Mouse (Mus musculus): ENCODE measurements around the gene Cenpp. TPM values are rescaled to one million over a fixed set of nuclear protein-coding genes. Genes with fewer than 3 reads are reported as not detected.

The Cenpp gene
- polyA plus RNA-seq (2014; fragmentation: Nextera tagmentation; extraction: Ambion mirVana) = 7.4 and 9.6 TPM in 2 replicates

DNA sequence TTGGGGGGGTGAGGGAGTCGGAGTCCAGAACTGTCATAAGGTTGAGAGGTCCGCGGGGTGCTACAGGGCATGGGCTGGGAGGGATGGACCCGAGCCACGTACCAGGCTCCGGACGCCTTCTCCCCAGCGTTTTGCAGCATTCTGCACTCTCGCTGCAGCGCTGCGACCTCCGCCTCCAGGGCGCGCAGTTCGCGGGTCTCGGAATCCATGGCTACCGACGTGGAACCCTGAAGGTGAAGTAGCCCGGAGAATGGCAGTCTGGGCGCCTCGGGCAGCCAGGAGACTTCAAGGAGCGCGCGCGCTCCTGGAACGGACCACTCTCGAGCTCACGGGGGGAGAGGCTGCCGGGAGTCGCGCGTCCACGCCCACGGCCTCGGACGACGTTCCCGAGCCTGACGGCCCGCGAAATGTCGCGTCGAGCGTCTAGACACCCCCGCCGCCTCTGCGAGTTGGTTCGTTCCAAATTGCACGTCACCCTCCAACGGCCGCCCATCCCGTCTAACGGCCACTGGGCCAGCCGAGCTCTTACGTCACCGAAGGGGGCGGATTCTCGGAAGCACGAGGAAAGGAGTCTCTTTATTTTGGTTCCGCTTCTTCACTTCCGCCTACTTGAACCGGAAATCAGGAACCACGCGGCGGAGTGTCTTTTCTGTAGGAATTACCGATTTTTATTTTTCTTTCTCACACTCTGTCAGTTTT lies at the start of gene Cenpp, which contains the start of gene Nol8:
Cenpp (minus strand) TSS at position 305 of the 699 bp plus-strand sequence.
Nol8 (plus strand) TSS at position 598 of the 699 bp plus-strand sequence.
- no peaks in the 10 kb centered on the region for H3K27me3 ChIP-seq (ENCODE audit: control insufficient read depth, insufficient read depth, low read length)
- peak within 1 kb of the TSS; percentile 47 for H3K9ac ChIP-seq (replicated peaks; ENCODE audit: low read length)
- H3K4me2 ChIP-seq (ENCODE audit: low read length) = peak within 1 kb of the TSS; percentile 77
- H3K27ac ChIP-seq (replicated peaks; ENCODE audit: low read depth, low read length) = no peak within 1 kb of the TSS
- WGBS = under 1% methylated on average over 68 of the region's 68 CpGs
- H3K4me3 ChIP-seq (replicated peaks; ENCODE audit: low read depth, low read length) = peak within 1 kb of the TSS; percentile 56
- no peaks in the 10 kb centered on the region for H3K9me3 ChIP-seq (ENCODE audit: control insufficient read depth, low read length)
- peaks cover 12% of the 10 kb centered on the region; the same call in 1 of the 2 replicates for H3K4me1 ChIP-seq (ENCODE audit: control insufficient read depth, insufficient read depth, low read length)
- DNase-seq (peak; percentile 100), ATAC-seq (ENCODE audit: low FRiP score, low TSS enrichment) (peak; percentile 99)
- H3K36me3 ChIP-seq (ENCODE audit: control insufficient read depth, insufficient read depth, low read length) = peaks cover 15% of the 10 kb centered on the region

GRCm38 (mm10) chr13:49691056-49691455 lies 38.5 kb upstream of the Cenpp start:
- Histone ChIP-seq H3K9ac (replicated peaks; ENCODE audit: low read length) (no peak overlapping the region), H3K4me1 (ENCODE audit: control insufficient read depth, insufficient read depth, low read length) (no peaks in the 10 kb centered on the region), H3K36me3 (ENCODE audit: control insufficient read depth, insufficient read depth, low read length) (peaks cover 63% of the 10 kb centered on the region), H3K27ac (replicated peaks; ENCODE audit: low read depth, low read length) (no peak overlapping the region), H3K27me3 (ENCODE audit: control insufficient read depth, insufficient read depth, low read length) (no peaks in the 10 kb centered on the region), H3K9me3 (ENCODE audit: control insufficient read depth, low read length) (no peaks in the 10 kb centered on the region), H3K4me3 (replicated peaks; ENCODE audit: low read depth, low read length) (no peak overlapping the region), H3K4me2 (ENCODE audit: low read length) (no peak overlapping the region)
- DNase-seq = no peak
- no peak for ATAC-seq (ENCODE audit: low FRiP score, low TSS enrichment)
- 97% methylated on average over 5 of the region's 5 CpGs for WGBS

DNA sequence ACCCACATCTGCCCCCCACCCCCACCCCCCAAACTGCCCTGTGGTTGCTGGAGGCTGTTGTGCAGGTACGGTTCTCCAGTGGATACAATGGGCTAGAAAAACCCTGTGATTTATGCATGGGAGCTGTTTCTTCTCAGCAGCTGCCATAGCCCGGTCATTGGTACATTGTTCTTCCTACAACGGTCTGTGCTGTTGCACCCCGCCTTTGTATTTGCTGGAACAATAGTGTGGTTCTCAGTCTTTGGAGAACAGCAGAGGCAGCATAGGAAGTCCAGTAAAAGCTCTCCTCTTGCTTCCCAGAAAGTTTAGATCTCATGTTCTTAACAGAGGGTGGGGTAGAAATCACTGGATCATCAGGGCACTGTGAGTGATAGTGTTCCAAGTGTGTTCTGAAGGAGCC lies 31.7 kb upstream of the Cenpp start:
- H3K4me2 ChIP-seq (ENCODE audit: low read length) = no peak overlapping the region
- H3K9me3 ChIP-seq (ENCODE audit: control insufficient read depth, low read length) = no peaks in the 10 kb centered on the region
- H3K36me3 ChIP-seq (ENCODE audit: control insufficient read depth, insufficient read depth, low read length) = peaks cover 20% of the 10 kb centered on the region
- ATAC-seq (ENCODE audit: low FRiP score, low TSS enrichment) = no peak
- H3K4me3 ChIP-seq (replicated peaks; ENCODE audit: low read depth, low read length) = no peak overlapping the region
- 56% methylated on average over 4 of the region's 4 CpGs for WGBS
- no peak overlapping the region for H3K9ac ChIP-seq (replicated peaks; ENCODE audit: low read length)
- H3K27me3 ChIP-seq (ENCODE audit: control insufficient read depth, insufficient read depth, low read length) = no peaks in the 10 kb centered on the region
- no peak for DNase-seq
- H3K4me1 ChIP-seq (ENCODE audit: control insufficient read depth, insufficient read depth, low read length) = peaks cover 14% of the 10 kb centered on the region
- H3K27ac ChIP-seq (replicated peaks; ENCODE audit: low read depth, low read length) = no peak overlapping the region

DNA sequence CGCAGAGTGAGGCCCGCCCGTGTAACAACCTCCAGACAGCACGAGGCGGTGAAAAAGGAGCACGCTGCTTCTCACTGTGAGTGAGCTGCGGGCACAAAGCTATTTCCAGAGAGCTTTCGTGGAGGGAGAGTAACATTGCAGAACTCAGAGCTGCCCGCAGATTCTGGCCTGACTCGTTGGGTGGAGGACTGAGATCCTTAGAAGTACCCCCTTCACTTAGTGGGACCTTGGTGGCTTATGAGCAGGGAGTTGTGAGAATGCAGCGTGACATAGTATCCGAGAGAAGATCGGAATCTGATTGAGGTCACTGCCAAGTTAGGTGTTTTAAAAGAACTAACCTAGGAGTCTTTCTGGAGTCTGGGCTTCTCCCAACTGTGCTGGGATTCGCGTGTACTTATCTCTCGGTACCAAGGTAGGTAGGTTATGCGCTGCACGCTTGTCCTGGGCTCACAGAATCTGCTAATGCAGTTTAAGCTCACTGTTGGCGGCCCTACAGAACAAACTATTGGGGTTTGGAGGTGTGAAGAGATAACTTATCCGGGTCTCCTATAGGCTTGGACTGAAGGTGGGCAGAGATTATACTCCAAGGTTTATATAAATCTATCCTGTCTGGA lies 29.8 kb upstream of the Cenpp start:
- no peaks in the 10 kb centered on the region for H3K9me3 ChIP-seq (ENCODE audit: control insufficient read depth, low read length)
- H3K4me1 ChIP-seq (ENCODE audit: control insufficient read depth, insufficient read depth, low read length) = peaks cover 14% of the 10 kb centered on the region
- no peaks in the 10 kb centered on the region for H3K27me3 ChIP-seq (ENCODE audit: control insufficient read depth, insufficient read depth, low read length)
- H3K9ac ChIP-seq (replicated peaks; ENCODE audit: low read length) = peak overlapping the region; percentile 84
- under 1% methylated on average over 20 of the region's 20 CpGs for WGBS
- H3K4me2 ChIP-seq (ENCODE audit: low read length) = peak overlapping the region; percentile 94
- ATAC-seq (ENCODE audit: low FRiP score, low TSS enrichment) = peak; percentile 72
- peak overlapping the region; percentile 89 for H3K4me3 ChIP-seq (replicated peaks; ENCODE audit: low read depth, low read length)
- DNase-seq = no peak
- peak overlapping the region; percentile 66 for H3K27ac ChIP-seq (replicated peaks; ENCODE audit: low read depth, low read length)
- peaks cover 18% of the 10 kb centered on the region for H3K36me3 ChIP-seq (ENCODE audit: control insufficient read depth, insufficient read depth, low read length)

GRCm38 (mm10) chr13:49681351-49682232 lies 29.0 kb upstream of the Cenpp start, which contains the start of gene Iars:
Gene Iars (plus strand): TSS chr13:49682100.
- 7% methylated on average over 26 of the region's 26 CpGs for WGBS
- peaks cover 24% of the 10 kb centered on the region for H3K36me3 ChIP-seq (ENCODE audit: control insufficient read depth, insufficient read depth, low read length)
- H3K4me3 ChIP-seq (replicated peaks; ENCODE audit: low read depth, low read length) = peak within 1 kb of the TSS; percentile 89
- peak within 1 kb of the TSS; percentile 84 for H3K9ac ChIP-seq (replicated peaks; ENCODE audit: low read length)
- H3K4me1 ChIP-seq (ENCODE audit: control insufficient read depth, insufficient read depth, low read length) = peaks cover 14% of the 10 kb centered on the region
- no peaks in the 10 kb centered on the region for H3K27me3 ChIP-seq (ENCODE audit: control insufficient read depth, insufficient read depth, low read length)
- peak within 1 kb of the TSS; percentile 94 for H3K4me2 ChIP-seq (ENCODE audit: low read length)
- ATAC-seq (ENCODE audit: low FRiP score, low TSS enrichment) = peak; percentile 100
- no peaks in the 10 kb centered on the region for H3K9me3 ChIP-seq (ENCODE audit: control insufficient read depth, low read length)
- H3K27ac ChIP-seq (replicated peaks; ENCODE audit: low read depth, low read length) = peak within 1 kb of the TSS; percentile 66
- peak; percentile 99 for DNase-seq

GRCm38 (mm10) chr13:49677793-49678192 lies 25.2 kb upstream of the Cenpp start:
- DNase-seq = no peak
- ATAC-seq (ENCODE audit: low FRiP score, low TSS enrichment) = no peak
- H3K4me2 ChIP-seq (ENCODE audit: low read length) = no peak overlapping the region
- H3K4me1 ChIP-seq (ENCODE audit: control insufficient read depth, insufficient read depth, low read length) = peaks cover 8% of the 10 kb centered on the region
- peaks cover 49% of the 10 kb centered on the region for H3K36me3 ChIP-seq (ENCODE audit: control insufficient read depth, insufficient read depth, low read length)
- no peaks in the 10 kb centered on the region for H3K27me3 ChIP-seq (ENCODE audit: control insufficient read depth, insufficient read depth, low read length)
- no peak overlapping the region for H3K9ac ChIP-seq (replicated peaks; ENCODE audit: low read length)
- H3K4me3 ChIP-seq (replicated peaks; ENCODE audit: low read depth, low read length) = no peak overlapping the region
- no peak overlapping the region for H3K27ac ChIP-seq (replicated peaks; ENCODE audit: low read depth, low read length)
- 85% methylated on average over 2 of the region's 2 CpGs for WGBS
- no peaks in the 10 kb centered on the region for H3K9me3 ChIP-seq (ENCODE audit: control insufficient read depth, low read length)

DNA sequence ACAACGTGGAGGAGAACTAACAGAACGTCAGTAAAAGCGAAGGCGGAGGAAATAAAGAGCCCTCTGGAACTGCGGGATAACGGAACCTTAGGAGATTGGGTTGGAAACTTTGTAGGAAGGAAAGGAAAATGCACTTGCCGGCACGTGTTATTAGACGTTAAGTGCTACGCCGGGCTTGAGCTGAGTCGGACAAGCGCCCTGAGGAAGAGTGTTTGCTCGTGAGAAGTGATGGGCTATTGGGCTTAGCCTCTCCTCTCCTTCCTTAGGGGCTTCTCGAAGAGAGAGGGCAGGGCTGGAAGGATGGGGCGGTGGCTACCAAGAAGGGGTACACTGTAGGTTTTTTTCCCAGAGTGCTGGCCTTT lies 576 bp upstream of the Cenpp start:
- Histone ChIP-seq H3K4me2 (ENCODE audit: low read length) (peak overlapping the region; percentile 71), H3K27ac (replicated peaks; ENCODE audit: low read depth, low read length) (no peak overlapping the region), H3K4me1 (ENCODE audit: control insufficient read depth, insufficient read depth, low read length) (peaks cover 12% of the 10 kb centered on the region; the same call in 1 of the 2 replicates), H3K9me3 (ENCODE audit: control insufficient read depth, low read length) (no peaks in the 10 kb centered on the region), H3K4me3 (replicated peaks; ENCODE audit: low read depth, low read length) (peak overlapping the region; percentile 56), H3K27me3 (ENCODE audit: control insufficient read depth, insufficient read depth, low read length) (no peaks in the 10 kb centered on the region), H3K36me3 (ENCODE audit: control insufficient read depth, insufficient read depth, low read length) (peaks cover 15% of the 10 kb centered on the region), H3K9ac (replicated peaks; ENCODE audit: low read length) (peak overlapping the region; percentile 47)
- 0% methylated on average over 16 of the region's 16 CpGs for WGBS
- DNase-seq (no peak), ATAC-seq (ENCODE audit: low FRiP score, low TSS enrichment) (peak; percentile 82)

DNA sequence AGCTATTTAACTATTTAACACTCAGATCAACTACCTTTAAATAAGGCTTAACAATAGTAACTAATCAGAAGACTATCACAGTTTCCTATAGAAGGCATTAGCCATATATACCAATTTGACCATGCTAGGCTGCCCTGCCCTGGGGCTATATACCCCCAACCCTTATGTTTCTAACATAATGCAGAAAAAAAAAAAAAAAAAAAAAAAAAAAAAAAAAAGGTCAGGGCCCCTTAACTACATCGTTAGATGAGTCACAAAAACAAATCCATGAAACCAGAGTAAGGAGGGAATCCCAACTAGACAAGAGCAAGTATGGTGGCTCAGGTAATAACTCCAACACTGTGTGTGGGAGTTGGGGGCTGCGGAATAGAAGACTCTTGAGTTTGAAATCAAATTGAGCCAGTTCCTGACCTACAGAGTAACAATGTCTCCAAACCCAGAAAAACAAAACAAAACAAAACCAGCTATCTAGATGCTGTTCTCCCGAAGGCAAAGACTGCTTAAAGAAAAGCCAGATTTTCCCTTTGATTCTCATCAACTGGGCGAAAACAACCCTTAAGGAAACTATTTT lies 719 bp downstream of the Cenpp start:
- peak overlapping the region; percentile 56 for H3K4me3 ChIP-seq (replicated peaks; ENCODE audit: low read depth, low read length)
- no peaks in the 10 kb centered on the region for H3K27me3 ChIP-seq (ENCODE audit: control insufficient read depth, insufficient read depth, low read length)
- 0 out of 2 replicates have a peak overlapping the region, but pooled peaks have one; percentile 24 for H3K9ac ChIP-seq (replicated peaks; ENCODE audit: low read length)
- ATAC-seq (ENCODE audit: low FRiP score, low TSS enrichment) (no peak), DNase-seq (no peak)
- H3K4me1 ChIP-seq (ENCODE audit: control insufficient read depth, insufficient read depth, low read length) = peaks cover 12% of the 10 kb centered on the region; the same call in 1 of the 2 replicates
- H3K27ac ChIP-seq (replicated peaks; ENCODE audit: low read depth, low read length) = no peak overlapping the region
- H3K36me3 ChIP-seq (ENCODE audit: control insufficient read depth, insufficient read depth, low read length) = peaks cover 8% of the 10 kb centered on the region
- 5% methylated on average over 4 of the region's 4 CpGs for WGBS
- peak overlapping the region; percentile 77 for H3K4me2 ChIP-seq (ENCODE audit: low read length)
- H3K9me3 ChIP-seq (ENCODE audit: control insufficient read depth, low read length) = no peaks in the 10 kb centered on the region
